Mouse (Mus musculus) cerebellum, adult 8-10 months (tissue): ENCODE measurements around the gene Tmem201.
A peak's percentile ranks its signal among the peaks of the same experiment; 100 is the strongest.

ENCODE experiments used
- DNase-seq: peaks from one replicate; pipeline ENCODE4 v3.0.0; 2022

The Tmem201 gene

GRCm38 (mm10) chr4:149675378-149676261, 62.2 kb downstream of the Tmem201 start:
- peak; percentile 80 for DNase-seq

- DNase-seq = no peak
These were observed 62.9 kb downstream of the Tmem201 start for GRCm38 (mm10) chr4:149674814-149675377.

- no peak for DNase-seq
These were observed 65.1 kb downstream of the Tmem201 start for GRCm38 (mm10) chr4:149672747-149673146.

GRCm38 (mm10) chr4:149671175-149671574, 66.7 kb downstream of the Tmem201 start:
- DNase-seq = no peak

GRCm38 (mm10) chr4:149665692-149666090, 72.2 kb downstream of the Tmem201 start:
- no peak for DNase-seq
